Mouse (Mus musculus): ENCODE results near the gene Pik3r2.
A peak's percentile ranks its signal among the peaks of the same experiment; 100 is the strongest.

Pik3r2 gene

DNA sequence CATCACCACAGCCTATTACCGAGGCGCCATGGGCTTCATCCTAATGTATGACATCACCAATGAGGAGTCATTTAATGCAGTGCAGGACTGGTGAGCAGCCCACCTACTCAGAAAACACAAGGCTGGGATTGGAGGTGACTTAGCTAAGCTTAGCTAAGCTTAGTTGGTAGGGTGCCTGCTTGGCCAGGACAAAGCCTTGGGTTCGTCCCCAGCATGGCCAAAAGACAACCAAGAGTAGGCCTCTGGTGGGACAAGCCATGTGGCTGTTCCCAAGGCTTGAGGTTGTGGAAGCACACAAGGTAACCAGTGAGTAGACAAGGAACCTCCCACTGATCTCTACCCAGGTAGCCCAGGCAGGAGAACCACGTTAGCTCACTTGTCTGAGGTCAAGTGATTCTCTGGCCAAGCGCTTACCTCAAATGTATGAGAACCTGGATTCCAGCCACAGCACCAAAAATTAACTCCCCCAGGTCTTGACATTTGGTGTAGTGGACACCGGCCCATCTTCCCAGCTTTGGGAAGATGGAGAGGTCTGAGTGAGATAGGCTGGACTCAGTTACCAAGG, 20.0 kb downstream of the Pik3r2 start:
- DNase-seq (ENCODE audit: low spot score) = peak; percentile 4

DNA sequence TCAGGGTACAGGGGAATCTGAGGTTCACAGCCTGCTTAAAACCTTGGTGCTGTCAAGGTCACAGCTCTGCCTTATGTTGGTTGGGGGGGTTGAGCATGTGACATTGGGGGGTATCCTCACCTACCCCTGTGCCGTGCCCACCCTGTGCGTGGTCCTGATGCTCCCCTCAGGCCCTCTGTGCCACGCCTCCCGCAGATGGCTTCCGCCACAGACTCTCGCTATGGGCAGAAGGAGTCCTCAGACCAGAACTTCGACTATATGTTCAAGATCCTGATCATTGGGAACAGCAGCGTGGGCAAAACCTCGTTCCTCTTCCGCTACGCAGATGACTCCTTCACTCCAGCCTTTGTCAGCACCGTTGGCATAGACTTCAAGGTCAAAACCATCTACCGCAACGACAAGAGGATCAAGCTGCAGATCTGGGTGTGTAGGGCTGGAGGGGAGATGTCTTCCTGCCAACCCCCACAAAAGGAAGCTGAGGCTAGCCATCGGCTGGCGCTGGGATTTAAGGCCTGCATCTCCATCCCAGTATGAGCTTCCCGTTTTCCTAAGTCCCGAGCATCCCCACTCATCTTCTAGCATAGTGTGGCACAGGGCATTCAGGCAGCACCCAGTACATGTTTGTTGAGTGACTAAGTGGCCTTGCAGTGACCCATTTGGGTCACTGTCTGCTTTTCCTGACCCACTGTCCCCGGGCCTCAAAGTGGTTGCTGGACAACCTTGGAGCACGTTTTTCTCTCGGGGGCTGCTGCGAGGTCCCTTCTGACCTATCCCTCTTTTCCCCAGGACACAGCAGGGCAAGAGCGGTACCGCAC, 20.6 kb downstream of the Pik3r2 start:
- DNase-seq (ENCODE audit: low spot score) = peak; percentile 17

DNA sequence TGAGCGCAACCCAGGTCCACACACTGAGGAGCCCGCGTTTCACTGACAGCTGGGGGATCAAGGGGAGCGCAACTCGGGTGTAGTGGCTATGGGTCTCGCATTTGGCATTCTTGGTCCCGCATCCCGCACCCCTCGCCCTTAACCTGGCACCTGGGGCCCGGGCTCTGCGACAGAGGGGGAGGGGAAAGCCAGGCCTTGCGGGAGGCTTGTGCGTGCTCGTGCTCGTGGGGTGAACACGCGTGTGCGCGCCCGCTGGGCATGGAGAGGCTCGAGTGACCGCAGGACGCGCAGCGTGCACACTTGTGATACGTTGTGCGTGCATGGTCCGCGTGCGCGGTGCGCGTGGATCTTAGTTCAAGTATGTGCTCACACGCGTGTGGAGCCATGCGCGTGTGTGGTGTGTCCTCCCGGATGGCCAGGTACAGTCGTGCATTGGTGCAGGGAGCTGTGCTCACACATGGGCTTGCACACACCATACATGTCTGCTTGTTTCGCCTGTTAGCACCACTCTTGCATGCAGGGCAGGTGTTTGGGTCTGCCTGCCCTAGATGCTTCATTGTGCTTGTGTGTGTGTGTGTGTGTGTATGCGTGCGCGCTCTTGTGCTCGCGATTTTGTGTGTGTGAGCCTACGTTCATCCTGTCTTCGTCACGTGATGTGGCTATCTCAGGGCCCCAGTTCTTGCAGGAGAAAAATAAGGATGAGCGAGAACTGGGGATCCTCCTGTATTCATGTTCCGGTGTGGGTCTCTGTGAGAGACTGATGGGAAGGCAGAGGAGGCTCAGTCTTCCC, 21.4 kb downstream of the Pik3r2 start:
- DNase-seq (ENCODE audit: low spot score) = peak; percentile 52

DNA sequence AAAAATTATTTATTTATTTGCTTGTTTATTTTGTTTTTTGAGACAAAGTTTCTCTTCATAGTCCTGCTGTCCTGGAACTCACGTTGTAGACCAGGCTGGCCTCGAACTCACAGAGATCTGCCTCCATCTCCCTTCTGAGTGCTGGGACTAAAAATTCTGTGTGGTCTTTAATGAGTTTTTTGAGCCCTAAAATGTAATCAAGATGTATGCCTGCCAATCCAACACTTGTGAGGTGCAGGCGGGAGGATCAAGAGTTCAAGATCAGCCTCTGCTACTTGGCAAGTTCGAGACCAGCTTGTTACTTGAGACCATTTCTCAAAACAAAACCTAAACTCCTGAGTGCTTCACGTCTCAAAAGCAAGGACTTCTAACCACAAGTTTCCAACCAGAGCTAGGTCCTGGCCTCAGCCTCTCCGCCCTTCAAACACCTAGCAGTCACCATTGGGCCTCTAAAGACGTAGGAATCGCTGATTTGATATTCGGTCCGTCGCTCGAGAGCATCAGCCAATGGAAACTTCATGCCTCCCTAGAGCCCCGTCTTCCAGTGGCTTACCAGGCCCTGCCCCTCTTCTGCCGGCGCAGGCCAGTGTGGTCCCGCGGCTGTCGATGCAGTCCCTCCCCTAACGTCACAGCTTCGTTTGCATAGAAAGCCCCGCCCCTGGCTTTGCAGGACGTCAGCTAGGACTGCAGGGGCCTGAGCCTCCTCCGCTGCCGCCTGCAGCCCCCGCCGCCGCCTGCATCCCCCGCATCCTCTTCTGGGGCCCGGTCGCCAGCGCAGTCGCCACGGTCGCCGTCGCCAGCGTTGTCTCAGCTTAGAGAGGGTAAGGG, 22.3 kb downstream of the Pik3r2 start, which contains the start of gene Rab3a:
Rab3a (plus strand) TSS at position 637 of the 828 bp plus-strand sequence.
- peak; percentile 93 for DNase-seq (ENCODE audit: low spot score)

DNA sequence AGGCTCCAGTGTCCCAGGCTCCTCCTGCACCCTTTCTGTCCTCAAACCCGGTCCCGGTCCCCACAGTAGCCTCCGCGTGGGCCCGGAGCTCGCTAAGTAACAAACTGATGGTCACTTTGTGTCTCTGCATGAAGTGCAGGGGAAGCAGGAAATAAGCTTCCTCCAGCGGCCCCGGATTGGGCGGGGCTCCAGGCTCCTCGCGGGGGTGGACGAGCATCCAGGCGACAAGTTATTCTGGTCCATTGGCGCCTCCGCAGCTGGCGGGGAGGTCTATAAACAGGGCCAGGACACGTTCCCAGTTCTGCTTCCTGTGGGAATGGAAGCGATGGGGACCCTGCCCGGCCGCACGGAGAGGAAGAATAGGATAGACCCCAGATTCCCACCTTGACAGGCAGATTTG, 23.4 kb downstream of the Pik3r2 start:
- peak; percentile 75 for DNase-seq (ENCODE audit: low spot score)

DNA sequence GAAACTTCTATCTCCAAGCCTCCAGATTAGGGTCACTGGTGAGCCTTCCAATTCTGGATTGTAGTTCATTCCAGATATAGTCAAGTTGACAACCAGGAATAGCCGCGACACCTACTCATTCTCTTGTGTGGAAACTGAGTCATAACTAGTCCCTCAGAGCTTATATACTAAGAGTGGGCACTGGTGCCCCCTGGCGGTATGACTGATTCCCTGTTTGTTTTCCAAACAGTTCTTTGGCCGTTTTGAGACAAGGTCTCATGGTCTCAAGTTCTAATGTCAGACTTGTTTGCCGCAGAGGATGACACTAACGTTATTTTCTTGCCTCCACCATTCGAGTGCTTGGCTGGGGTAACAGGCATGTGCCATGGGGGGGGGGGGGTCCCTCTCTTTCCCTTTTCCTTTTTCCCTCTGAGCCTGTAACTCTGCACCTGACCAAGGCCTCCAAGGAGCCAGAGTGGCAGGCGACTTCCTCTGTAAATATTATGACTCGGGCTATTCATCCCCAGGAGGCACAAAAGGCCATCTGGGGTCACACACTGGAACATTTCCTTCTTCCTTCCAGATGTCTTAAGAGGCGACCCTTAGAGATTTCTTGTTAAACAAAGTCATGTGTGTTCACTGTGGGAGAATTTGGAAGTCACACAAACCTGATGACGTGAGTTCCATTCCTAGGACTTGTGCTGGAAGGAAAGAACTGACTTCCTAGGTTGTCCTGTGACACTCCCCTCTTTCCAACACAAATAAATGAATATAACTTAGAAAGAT, 24.3 kb downstream of the Pik3r2 start:
- DNase-seq (ENCODE audit: low spot score) = peak; percentile 56

DNA sequence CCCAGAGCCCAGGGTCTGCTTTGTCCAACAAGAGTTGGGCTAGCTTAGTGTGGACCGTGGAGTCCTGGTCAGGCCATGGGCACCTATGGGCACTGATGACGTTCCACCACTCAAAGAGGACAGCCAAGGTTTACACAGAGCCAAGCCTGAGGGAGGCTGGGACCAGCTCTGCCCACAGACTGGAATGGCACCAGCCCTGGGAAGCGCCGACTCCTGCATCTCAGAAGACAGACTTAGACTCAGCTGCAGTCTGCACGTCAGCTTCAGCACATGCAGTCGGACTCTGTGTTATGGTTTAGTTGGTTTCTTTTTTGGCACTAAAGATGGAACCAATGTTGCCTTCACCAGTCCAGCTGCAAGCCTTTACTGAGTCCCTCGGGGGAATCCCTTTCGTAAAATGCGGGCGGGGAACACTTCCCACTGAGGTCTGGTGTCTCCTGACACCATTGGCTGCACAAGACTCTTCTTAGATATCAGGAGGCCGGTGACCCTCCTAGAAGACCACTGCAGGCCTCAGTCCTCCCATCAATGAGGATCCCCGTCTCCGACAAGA, 26.3 kb downstream of the Pik3r2 start:
- DNase-seq (ENCODE audit: low spot score) = peak; percentile 3

DNA sequence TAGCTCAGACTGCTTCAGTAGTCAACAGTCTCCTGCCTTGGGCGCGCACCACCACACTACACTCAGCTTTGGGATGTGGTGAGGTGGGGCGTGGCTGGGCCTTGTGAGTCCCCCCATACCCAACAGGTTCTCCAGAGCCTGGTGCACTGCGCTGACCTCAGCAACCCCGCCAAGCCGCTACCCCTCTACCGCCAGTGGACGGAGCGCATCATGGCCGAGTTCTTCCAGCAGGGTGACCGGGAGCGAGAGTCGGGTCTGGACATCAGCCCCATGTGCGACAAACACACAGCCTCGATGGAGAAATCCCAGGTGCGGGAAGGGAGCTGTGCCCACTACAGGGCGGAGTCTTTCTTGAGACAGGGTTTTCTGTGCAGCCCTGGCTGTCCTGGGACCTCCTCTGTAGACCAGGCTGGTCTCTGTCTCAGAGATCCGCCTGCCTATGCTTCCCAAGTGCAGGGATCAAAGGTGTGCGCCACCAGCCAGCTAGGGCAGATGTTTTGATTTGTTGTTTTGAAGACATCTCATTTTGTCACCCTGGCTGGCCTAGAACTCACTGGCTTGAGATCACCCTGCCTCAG, 27.3 kb downstream of the Pik3r2 start:
- peak; percentile 2 for DNase-seq (ENCODE audit: low spot score)

DNA sequence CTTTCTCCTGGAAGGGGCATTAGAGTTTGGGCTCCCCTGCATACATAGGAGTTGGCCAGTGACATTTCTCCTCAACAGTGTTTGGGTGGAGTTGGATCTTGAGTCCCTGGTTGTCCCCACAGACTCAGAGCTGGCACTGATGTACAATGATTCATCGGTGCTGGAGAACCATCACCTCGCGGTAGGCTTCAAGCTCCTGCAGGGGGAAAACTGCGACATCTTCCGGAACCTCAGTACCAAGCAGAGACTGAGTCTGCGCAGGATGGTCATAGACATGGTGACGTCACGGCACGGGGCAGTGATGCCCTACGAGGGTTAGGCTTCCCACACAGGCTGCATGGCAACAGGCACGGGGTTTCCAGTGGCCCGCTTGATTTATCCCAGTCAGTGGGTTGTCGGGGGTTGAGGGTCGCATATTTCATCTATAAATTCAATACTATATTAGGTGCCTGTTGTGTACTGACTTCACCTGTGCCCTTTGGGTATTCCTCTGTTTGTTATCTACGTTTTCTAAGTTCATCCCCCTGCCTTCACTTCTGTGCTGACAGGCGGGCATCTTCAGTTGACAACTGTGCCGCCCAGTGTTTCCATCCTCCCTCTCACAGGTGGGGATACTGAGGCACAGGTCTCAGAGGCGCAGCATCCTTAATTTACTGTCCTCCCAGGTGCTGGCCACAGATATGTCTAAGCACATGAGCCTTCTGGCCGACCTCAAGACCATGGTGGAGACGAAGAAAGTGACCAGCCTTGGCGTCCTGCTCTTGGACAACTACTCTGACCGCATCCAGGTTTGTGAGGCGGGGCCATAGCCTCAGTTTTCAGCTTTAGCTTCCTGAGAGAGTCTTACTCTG, 28.0 kb downstream of the Pik3r2 start:
- peak; percentile 1 for DNase-seq (ENCODE audit: low spot score)

DNA sequence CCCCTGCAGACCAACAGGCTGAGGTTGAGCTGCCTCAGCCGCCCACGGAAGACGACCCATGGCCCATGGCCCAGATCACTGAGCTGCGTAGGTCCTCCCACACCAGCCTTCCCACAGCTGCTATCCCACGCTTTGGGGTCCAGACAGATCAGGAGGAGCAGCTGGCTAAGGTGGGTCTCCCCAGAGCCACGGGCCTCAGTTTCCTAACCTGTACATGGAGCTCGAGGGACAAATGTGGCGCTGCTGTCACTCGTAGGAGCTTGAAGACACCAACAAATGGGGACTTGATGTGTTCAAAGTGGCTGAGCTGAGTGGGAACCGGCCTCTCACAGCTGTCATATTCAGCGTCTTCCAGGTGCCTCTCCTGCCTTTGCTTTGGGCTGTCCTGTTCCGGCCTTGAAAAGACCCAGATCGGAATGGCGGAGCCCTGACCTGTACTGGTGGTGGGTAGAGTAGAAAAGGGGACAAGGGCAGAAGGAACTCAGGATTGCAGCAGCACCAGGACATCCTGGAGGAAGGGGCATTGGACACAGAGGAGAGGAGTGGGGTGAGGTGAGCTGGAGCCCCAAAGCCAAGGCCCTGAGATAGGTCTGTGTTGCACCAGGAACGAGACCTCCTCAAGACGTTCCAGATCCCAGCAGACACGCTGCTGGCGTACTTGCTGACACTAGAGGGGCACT, 29.2 kb downstream of the Pik3r2 start:
- no peak for DNase-seq (ENCODE audit: low spot score)

DNA sequence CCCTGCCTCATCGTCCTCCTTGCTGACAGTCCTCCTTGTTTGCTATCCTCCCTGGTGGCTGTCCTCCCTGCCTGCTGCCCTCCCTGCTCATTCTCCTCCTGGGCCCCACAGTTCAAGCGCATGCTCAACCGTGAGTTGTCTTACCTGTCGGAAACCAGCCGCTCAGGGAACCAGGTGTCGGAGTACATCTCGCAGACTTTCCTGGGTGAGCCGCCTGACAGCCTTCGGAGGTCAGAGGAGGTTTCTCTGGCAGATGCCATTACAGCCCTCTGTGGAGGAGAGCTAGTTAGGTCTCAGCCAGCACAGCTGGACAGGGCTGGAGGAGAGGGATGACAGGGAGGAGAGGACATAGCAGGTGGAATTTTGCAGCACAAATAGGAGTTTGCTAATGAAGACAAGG, 29.8 kb downstream of the Pik3r2 start:
- DNase-seq (ENCODE audit: low spot score) = no peak

DNA sequence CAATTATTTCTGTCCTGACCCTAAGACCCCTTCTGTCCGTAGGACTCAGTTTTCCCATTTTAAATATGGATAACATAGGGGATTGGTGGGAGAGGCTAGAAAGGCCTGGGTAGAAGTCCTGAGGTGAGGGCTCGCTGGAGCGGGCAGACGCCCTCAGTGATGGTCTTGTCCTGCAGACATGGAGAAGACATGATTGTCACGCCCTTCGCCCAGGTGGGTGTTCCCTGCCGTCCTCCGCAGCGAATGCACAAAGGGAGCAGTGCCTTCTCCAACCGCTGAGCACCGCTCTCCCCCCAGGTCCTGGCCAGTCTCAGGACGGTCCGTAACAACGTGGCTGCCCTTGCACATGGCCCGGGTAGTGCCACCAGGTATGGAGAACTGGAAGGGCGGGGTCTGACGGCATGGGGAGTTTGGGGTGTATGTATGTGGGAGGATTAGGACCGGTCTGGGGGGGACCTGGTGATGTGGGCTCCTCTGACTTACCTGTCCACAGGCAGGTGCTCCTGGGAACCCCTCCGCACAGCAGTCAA, 30.8 kb downstream of the Pik3r2 start:
- no peak for DNase-seq (ENCODE audit: low spot score)

DNA sequence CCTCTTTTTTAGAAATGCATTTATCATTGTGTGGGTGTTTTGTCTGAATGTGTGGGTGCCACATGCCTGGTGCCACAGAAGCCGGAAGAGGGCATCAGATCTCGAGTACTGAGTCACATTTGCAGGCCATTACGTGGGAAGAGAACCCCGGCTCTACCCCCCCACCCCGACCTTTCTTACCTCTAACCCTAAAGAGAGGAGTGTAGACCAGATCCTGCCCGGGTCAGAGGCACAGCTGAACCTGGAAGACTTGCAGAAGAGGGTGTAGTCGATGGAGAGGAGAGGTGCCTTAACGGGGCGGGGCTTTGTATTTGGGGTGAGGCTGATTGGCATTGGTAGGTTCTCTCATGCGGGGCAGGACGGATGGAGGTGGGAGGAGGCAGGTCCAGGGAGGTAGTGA, 31.7 kb downstream of the Pik3r2 start:
- DNase-seq (ENCODE audit: low spot score) = no peak

DNA sequence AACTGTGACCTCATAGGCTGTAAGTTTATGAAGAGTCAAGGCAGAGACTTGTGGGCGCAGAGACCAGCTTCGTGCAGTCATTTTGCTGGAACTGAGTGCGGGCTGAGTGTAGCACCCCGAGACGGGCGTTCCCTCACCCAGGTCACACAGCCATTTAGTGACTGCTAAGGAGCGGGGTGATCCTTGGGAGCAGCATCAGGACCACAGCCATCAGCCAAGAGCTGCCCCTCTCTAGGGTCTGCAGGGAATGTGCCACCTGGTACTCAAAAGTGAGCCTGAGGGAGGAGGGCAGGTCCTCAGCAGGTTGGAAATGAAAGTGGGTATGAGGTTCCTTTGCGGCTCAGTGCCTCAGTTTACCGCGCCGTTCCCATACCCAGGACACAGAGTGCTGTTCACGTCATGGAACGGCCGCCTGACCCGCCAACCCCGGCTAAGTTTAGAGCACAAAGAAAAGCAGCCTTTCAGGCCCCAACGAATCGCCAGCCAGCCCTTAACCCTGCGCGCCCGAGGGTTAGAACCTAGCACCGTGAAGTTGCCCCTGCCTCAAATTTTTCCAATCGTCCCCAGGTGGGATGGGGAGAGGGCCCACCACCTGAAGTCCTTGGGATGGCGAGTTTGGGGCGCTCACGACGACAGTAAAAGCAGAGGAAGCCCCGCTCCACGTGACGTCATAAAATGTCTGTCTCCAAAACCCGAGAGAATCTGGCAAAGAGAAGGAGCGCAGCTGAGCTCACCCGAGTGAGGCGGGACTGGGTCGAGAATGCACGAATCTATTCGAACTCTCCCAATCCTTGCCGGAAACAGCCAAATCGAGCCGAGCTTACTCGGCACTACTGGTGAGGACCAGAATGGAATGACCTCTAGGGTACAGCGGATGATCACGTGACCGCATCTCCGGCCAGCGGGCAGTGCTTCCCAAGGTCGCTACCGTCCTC, 32.6 kb downstream of the Pik3r2 start:
- no peak for DNase-seq (ENCODE audit: low spot score)

DNA sequence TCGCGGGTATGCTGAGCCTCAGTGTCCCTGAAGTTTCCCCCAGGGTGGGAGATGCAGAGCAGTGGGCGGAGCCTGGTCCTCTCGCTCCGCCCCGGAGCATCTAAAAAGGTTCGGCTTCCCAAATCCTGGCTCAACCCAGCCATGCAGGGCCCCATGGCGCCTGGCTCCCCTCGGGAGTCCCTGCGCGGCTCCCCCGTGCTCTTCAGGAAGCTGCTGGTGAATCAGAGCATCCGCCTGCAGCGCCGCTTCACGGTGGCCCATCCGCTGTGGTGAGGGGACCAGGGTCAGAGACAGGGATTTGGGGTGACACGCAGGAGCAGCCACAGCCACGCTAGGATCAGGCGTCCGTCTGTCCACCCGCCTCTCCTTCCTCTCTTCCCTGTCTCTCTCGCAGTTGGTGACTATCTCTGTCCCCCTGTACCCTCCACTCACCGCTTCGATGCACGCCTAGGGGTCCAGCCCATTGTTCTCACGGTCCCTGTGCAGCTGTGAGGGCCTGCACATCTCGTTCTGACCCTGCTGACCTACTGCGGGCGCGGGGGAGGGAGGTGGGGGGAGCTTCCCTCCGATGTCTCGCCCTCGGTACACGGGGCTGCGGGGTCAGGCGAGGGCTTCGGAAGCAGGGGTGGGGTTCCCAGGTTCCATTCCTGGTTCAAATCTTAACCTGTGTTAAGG, 33.4 kb downstream of the Pik3r2 start:
- DNase-seq (ENCODE audit: low spot score) = no peak

DNA sequence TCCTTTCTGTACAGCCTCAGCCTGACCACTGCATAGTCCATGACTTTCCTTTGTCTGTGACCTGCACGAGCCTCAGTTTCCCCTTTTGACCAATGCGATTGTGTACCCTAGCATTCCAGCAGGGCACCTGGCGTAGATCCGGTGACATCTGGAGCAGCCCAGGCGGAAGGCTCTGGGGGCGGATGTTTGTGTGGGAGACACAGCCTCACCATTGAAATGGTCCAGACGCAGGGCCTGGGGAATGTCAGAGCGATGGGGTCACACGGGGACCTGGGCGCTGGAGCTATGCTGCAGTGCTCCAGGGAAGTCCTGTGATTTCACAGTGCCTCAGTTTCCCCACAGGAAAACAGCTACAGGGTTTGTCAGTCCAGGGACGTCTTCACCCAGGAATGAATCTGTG, 34.3 kb downstream of the Pik3r2 start:
- no peak for DNase-seq (ENCODE audit: low spot score)

DNA sequence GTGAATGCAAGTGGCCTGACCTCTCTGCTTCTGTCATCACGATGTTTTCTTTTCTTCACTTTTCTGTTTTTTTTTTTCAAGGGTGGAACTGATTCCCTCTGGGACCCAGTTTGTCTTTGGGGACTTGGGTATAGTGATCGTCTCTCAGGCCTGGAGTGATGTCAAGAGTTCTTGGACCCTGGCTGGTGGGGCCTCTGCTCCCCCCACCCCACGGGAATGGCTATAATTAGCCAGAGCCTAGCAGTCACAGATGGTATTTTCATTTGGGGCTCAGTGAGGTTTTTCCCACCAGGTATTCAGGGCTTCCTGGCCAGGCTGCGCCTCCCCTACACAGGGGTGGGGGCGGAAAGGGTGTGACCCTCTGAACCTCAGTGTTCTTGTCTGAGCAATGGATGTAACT, 34.9 kb downstream of the Pik3r2 start:
- no peak for DNase-seq (ENCODE audit: low spot score)
